Mouse (Mus musculus): ENCODE measurements at regions not wholly inside any gene's neighbourhood (a gene's known extent, or its start where the extent isn't known, plus 50 kb on each side); places are given as distances from the start of the nearest gene placed in this dataset.

DNA sequence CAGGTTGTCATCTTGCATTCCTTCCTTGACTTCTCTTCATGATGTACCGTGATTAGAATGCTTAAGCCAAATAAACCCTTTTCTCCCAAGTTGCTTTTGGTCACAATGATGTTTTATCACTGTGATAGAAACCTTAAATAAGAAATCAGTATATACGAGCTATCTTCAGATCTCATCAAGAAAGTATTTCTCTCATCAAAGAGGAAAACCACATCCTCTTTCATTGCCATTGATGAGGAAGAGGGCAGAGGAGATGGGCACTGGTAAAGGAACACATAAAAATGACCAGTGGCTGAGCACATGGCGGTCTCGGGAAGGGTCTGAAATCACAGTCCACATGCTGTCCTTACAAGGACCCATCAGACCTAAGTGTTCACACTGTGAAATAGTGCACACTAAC, 296.2 kb upstream of the Nrip1 start:
- WGBS = 91% methylated on average over 4 of the region's 4 CpGs
- H3K9ac ChIP-seq (ENCODE audit: low read depth, low read length) = no peak overlapping the region
- ATAC-seq (ENCODE audit: low FRiP score) = no peak

DNA sequence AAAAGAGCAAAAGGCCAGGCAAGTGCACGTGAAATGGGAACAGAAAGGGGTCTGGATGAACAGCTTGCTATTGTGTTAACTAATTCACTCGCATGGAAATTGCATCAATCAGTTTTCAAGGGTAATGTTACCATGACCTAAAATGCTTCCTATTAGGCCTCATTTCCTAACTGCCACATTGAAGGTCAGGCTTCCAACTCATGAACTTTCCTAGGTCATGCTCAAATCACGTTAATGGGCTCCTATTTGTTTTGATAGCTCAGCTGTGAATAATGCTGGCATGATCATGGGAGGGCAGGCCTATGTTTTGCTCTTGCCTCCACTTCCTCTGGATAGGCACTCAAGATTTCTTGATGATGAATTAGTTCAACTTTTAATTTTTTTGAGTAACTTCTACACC, 293.4 kb upstream of the Nrip1 start:
- Histone ChIP-seq H3K27me3 (ENCODE audit: control insufficient read depth, insufficient read depth, low read length) (no peaks in the 10 kb centered on the region), H3K27ac (ENCODE audit: low read depth, low read length) (no peak overlapping the region), H3K36me3 (ENCODE audit: control insufficient read depth, insufficient read depth, low read length) (no peaks in the 10 kb centered on the region), H3K4me1 (replicated peaks; ENCODE audit: control insufficient read depth, insufficient read depth, low read length) (no peaks in the 10 kb centered on the region), H3K4me3 (ENCODE audit: low read depth, low read length) (no peak overlapping the region), H3K4me2 (replicated peaks; ENCODE audit: low read depth, low read length) (no peak overlapping the region), H3K9me3 (ENCODE audit: control insufficient read depth, low read length) (no peaks in the 10 kb centered on the region), H3K9ac (ENCODE audit: low read depth, low read length) (no peak overlapping the region)
- WGBS = 42% methylated on average over 3 of the region's 3 CpGs
- ATAC-seq (ENCODE audit: low FRiP score) (no peak), DNase-seq (ENCODE audit: low spot score) (no peak)

More for the DNA sequence above, 296.2 kb upstream of the Nrip1 start:
- Histone ChIP-seq H3K4me2 (replicated peaks; ENCODE audit: low read depth, low read length) (no peak overlapping the region), H3K4me3 (ENCODE audit: low read depth, low read length) (no peak overlapping the region), H3K36me3 (ENCODE audit: control insufficient read depth, insufficient read depth, low read length) (no peaks in the 10 kb centered on the region), H3K27ac (ENCODE audit: low read depth, low read length) (no peak overlapping the region), H3K4me1 (replicated peaks; ENCODE audit: control insufficient read depth, insufficient read depth, low read length) (no peaks in the 10 kb centered on the region), H3K9me3 (ENCODE audit: control insufficient read depth, low read length) (no peaks in the 10 kb centered on the region), H3K27me3 (ENCODE audit: control insufficient read depth, insufficient read depth, low read length) (no peaks in the 10 kb centered on the region)
- DNase-seq (ENCODE audit: low spot score) = no peak

DNA sequence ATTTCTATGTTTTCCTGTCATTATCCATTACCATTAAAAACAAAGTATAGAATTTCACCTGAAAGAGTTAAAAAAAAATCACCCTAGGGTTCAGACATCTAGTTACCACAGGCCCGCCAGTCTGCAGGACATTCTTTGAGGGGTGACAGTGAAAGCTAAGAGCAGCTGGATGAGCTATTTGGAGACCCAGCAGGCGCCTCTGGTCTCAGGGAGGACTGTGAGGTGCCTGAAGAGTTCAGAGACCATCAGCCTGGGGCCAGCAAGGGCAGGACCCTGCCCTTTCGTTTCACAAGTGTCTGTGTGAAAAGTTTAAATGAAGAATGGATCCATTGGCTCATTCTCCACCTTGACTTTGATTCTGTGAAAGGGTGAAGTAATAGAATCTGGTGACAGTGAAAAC, 281.5 kb upstream of the Nrip1 start:
- no peak for ATAC-seq (ENCODE audit: low FRiP score)
- H3K4me2 ChIP-seq (replicated peaks; ENCODE audit: low read depth, low read length) = no peak overlapping the region
- H3K36me3 ChIP-seq (ENCODE audit: control insufficient read depth, insufficient read depth, low read length) = no peaks in the 10 kb centered on the region
- 13% methylated on average over 3 of the region's 3 CpGs for WGBS
- H3K27me3 ChIP-seq (ENCODE audit: control insufficient read depth, insufficient read depth, low read length) = no peaks in the 10 kb centered on the region
- H3K4me3 ChIP-seq (ENCODE audit: low read depth, low read length) = no peak overlapping the region
- H3K4me1 ChIP-seq (replicated peaks; ENCODE audit: control insufficient read depth, insufficient read depth, low read length) = no peaks in the 10 kb centered on the region
- no peak for DNase-seq (ENCODE audit: low spot score)
- no peak overlapping the region for H3K27ac ChIP-seq (ENCODE audit: low read depth, low read length)
- H3K9ac ChIP-seq (ENCODE audit: low read depth, low read length) = no peak overlapping the region
- no peaks in the 10 kb centered on the region for H3K9me3 ChIP-seq (ENCODE audit: control insufficient read depth, low read length)

DNA sequence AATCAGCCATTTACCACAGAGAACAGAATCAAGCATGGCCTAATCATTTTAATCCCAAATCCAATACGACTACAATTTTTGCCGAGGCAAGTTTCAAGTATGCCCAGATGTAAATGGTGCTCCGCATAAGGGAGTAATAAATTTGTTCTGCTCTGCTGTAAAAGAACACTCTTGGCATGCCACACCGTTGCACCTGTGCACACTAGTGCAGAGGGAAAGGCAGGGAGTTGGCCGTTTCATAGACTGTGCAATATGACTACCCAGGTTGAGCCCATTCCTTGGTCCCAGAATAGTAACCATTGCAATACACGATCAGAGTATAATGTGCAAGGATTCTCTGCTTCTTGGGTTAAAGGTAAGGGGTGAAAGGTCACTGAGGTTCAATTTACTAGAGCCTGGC, 270.7 kb upstream of the Nrip1 start:
- no peak overlapping the region for H3K9ac ChIP-seq (ENCODE audit: low read depth, low read length)
- DNase-seq (ENCODE audit: low spot score) (no peak), ATAC-seq (ENCODE audit: low FRiP score) (no peak)
- H3K9me3 ChIP-seq (ENCODE audit: control insufficient read depth, low read length) = no peaks in the 10 kb centered on the region
- H3K27me3 ChIP-seq (ENCODE audit: control insufficient read depth, insufficient read depth, low read length) = no peaks in the 10 kb centered on the region
- 89% methylated on average over 6 of the region's 6 CpGs for WGBS
- no peaks in the 10 kb centered on the region for H3K36me3 ChIP-seq (ENCODE audit: control insufficient read depth, insufficient read depth, low read length)
- H3K4me2 ChIP-seq (replicated peaks; ENCODE audit: low read depth, low read length) = no peak overlapping the region
- no peak overlapping the region for H3K27ac ChIP-seq (ENCODE audit: low read depth, low read length)
- no peaks in the 10 kb centered on the region for H3K4me1 ChIP-seq (replicated peaks; ENCODE audit: control insufficient read depth, insufficient read depth, low read length)
- H3K4me3 ChIP-seq (ENCODE audit: low read depth, low read length) = no peak overlapping the region

DNA sequence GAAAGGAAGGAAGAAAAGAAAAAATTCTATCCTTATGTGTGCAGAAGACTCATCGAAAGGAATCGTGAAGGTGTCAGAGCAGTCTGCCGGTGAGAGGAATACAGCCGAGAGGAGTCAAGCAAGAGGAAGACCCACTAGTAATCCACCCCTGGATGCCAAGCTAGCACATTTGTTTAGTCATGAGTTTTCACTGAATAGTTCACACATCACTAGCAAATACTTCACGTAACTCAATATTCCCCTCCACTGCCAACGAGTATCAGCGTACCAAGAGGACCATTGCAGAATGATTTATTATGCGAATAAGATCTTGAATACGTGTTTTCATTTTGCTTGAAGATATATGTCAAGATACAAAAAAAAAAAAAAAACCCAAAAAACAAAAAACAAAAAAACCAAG, 270.2 kb upstream of the Nrip1 start:
- no peaks in the 10 kb centered on the region for H3K27me3 ChIP-seq (ENCODE audit: control insufficient read depth, insufficient read depth, low read length)
- no peak overlapping the region for H3K4me2 ChIP-seq (replicated peaks; ENCODE audit: low read depth, low read length)
- H3K9ac ChIP-seq (ENCODE audit: low read depth, low read length) = no peak overlapping the region
- ATAC-seq (ENCODE audit: low FRiP score) (no peak), DNase-seq (ENCODE audit: low spot score) (no peak)
- 96% methylated on average over 9 of the region's 9 CpGs for WGBS
- no peak overlapping the region for H3K27ac ChIP-seq (ENCODE audit: low read depth, low read length)
- no peak overlapping the region for H3K4me3 ChIP-seq (ENCODE audit: low read depth, low read length)
- H3K9me3 ChIP-seq (ENCODE audit: control insufficient read depth, low read length) = no peaks in the 10 kb centered on the region
- H3K4me1 ChIP-seq (replicated peaks; ENCODE audit: control insufficient read depth, insufficient read depth, low read length) = no peaks in the 10 kb centered on the region
- no peaks in the 10 kb centered on the region for H3K36me3 ChIP-seq (ENCODE audit: control insufficient read depth, insufficient read depth, low read length)

DNA sequence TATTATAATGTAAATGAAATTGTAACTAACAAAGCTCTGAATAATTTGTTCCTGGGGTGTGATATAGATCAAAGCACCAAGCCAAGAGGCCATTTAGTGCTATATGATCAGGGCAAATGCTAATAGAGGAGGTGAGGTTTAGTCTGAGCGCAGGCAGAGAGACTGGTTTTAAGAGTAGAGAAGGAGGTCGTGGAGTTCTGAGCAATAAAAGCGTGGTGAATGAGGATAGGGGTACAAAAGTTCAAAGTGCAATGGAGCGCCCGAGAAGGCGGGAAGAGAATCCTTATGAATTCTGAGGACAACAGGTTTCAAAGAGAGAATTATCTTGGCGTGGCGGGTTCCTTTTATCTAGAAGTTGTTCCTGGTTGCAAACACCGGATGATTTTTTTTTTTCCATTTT, 261.5 kb upstream of the Nrip1 start:
- no peaks in the 10 kb centered on the region for H3K4me1 ChIP-seq (replicated peaks; ENCODE audit: control insufficient read depth, insufficient read depth, low read length)
- DNase-seq (ENCODE audit: low spot score) (no peak), ATAC-seq (ENCODE audit: low FRiP score) (no peak)
- no peaks in the 10 kb centered on the region for H3K9me3 ChIP-seq (ENCODE audit: control insufficient read depth, low read length)
- 76% methylated on average over 9 of the region's 9 CpGs for WGBS
- no peak overlapping the region for H3K4me3 ChIP-seq (ENCODE audit: low read depth, low read length)
- no peaks in the 10 kb centered on the region for H3K36me3 ChIP-seq (ENCODE audit: control insufficient read depth, insufficient read depth, low read length)
- H3K27me3 ChIP-seq (ENCODE audit: control insufficient read depth, insufficient read depth, low read length) = no peaks in the 10 kb centered on the region
- no peak overlapping the region for H3K27ac ChIP-seq (ENCODE audit: low read depth, low read length)
- H3K4me2 ChIP-seq (replicated peaks; ENCODE audit: low read depth, low read length) = no peak overlapping the region
- H3K9ac ChIP-seq (ENCODE audit: low read depth, low read length) = no peak overlapping the region

DNA sequence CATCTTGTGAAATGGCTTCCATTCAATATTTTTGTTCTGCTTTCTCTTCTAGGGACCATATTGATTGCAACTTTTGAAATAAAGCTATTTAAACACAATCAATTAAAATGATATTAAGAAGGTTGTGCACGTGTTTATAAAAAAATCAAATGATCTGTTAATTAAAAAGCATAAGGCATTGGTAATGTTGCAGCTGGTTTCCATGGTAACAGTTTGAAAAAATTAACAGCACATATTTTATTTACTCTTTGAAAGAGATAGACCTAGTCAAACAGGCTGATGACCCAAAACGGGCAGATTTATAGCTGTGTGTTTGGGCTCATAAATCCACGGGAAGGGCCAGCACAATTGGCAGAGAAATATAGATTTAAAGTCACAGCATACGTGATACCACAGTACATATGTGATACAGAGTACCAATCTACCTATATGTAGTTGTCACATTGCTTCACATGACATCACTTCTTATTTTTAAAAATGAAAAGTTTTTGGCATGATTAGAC, 260.6 kb upstream of the Nrip1 start:
- Histone ChIP-seq H3K9ac (ENCODE audit: low read depth, low read length) (no peak overlapping the region), H3K4me2 (replicated peaks; ENCODE audit: low read depth, low read length) (no peak overlapping the region), H3K4me3 (ENCODE audit: low read depth, low read length) (no peak overlapping the region), H3K27me3 (ENCODE audit: control insufficient read depth, insufficient read depth, low read length) (no peaks in the 10 kb centered on the region), H3K4me1 (replicated peaks; ENCODE audit: control insufficient read depth, insufficient read depth, low read length) (no peaks in the 10 kb centered on the region), H3K9me3 (ENCODE audit: control insufficient read depth, low read length) (no peaks in the 10 kb centered on the region), H3K36me3 (ENCODE audit: control insufficient read depth, insufficient read depth, low read length) (no peaks in the 10 kb centered on the region), H3K27ac (ENCODE audit: low read depth, low read length) (no peak overlapping the region)
- no peak for DNase-seq (ENCODE audit: low spot score)
- WGBS = 87% methylated on average over 4 of the region's 4 CpGs
- no peak for ATAC-seq (ENCODE audit: low FRiP score)

DNA sequence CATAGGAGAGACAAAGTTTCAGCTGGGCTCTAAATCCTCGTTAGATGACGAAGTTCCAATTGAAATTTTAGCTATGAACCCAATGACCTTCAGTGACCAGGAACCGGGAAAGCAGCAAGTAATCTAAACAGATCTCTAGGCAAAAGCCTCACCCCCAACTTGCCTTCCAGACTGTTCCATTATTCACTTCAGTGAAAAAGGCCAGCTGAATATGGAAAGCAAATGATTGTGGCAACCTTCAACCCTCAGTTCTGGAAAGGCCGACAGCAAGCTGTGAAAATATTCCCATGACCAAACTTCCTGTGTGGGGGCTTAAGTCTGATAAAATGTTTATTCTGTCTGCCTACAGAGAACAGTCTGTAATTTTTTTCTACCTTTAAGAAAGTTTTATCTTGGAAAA, 252.5 kb upstream of the Nrip1 start:
- Histone ChIP-seq H3K4me1 (replicated peaks; ENCODE audit: control insufficient read depth, insufficient read depth, low read length) (no peaks in the 10 kb centered on the region), H3K36me3 (ENCODE audit: control insufficient read depth, insufficient read depth, low read length) (no peaks in the 10 kb centered on the region), H3K9me3 (ENCODE audit: control insufficient read depth, low read length) (no peaks in the 10 kb centered on the region), H3K4me3 (ENCODE audit: low read depth, low read length) (no peak overlapping the region), H3K4me2 (replicated peaks; ENCODE audit: low read depth, low read length) (no peak overlapping the region), H3K27me3 (ENCODE audit: control insufficient read depth, insufficient read depth, low read length) (no peaks in the 10 kb centered on the region), H3K27ac (ENCODE audit: low read depth, low read length) (no peak overlapping the region), H3K9ac (ENCODE audit: low read depth, low read length) (no peak overlapping the region)
- ATAC-seq (ENCODE audit: low FRiP score) = no peak
- no peak for DNase-seq (ENCODE audit: low spot score)
- 63% methylated on average over 4 of the region's 4 CpGs for WGBS

DNA sequence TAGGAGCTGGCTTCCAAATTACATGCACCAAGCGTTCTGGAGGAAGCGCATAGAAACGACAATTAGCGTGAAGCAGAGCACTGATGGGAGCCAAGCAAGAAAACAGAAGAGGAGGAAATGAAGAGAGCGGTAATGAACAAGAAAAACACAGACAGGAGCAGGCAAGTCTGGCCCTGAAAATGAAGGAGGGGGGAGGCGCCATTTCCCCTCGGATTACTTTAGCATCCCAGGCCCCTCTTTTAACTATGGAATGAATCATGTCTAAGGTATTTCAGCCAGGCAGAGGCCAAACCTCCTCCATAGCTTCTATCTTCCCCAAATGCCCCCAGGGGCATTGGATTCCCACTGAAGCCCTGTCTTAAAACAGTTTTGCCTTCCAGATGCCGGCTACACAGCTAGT, 248.1 kb upstream of the Nrip1 start:
- H3K9me3 ChIP-seq (ENCODE audit: control insufficient read depth, low read length) = no peaks in the 10 kb centered on the region
- DNase-seq (ENCODE audit: low spot score) = peak; percentile 10
- no peaks in the 10 kb centered on the region for H3K27me3 ChIP-seq (ENCODE audit: control insufficient read depth, insufficient read depth, low read length)
- WGBS = 62% methylated on average over 8 of the region's 8 CpGs
- no peak overlapping the region for H3K4me3 ChIP-seq (ENCODE audit: low read depth, low read length)
- H3K9ac ChIP-seq (ENCODE audit: low read depth, low read length) = no peak overlapping the region
- H3K27ac ChIP-seq (ENCODE audit: low read depth, low read length) = no peak overlapping the region
- H3K4me1 ChIP-seq (replicated peaks; ENCODE audit: control insufficient read depth, insufficient read depth, low read length) = no peaks in the 10 kb centered on the region
- H3K36me3 ChIP-seq (ENCODE audit: control insufficient read depth, insufficient read depth, low read length) = no peaks in the 10 kb centered on the region
- no peak overlapping the region for H3K4me2 ChIP-seq (replicated peaks; ENCODE audit: low read depth, low read length)
- ATAC-seq (ENCODE audit: low FRiP score) = no peak

Measured in hindbrain, embryonic 11.5 days (tissue).